Mouse (Mus musculus) midbrain, embryonic 14.5 days (tissue): ENCODE results near the gene Acoxl. TPM values are rescaled to one million over a fixed set of nuclear protein-coding genes. Genes with fewer than 3 reads are reported as not detected.

Experiments
- ATAC-seq: fragments of 200-750 bp; cut with Nextera tagmentation; 2 replicates; pipeline ENCODE4 v1.8.0; 2017; ENCODE audit warnings: moderate number of reproducible peaks, moderate library complexity; ENCODE audit not compliant: low FRiP score, low TSS enrichment
- DNase-seq: peaks from one replicate; pipeline ENCODE4 v3.0.0-alpha.2; 2015
- H3K27ac ChIP-seq: fragments of 300-500 bp; sonication (generic); replicated peaks from 2 replicates; pipeline ENCODE4 v1.5.1; 2014; ENCODE audit warnings: mild to moderate bottlenecking, low read depth, low read length, moderate library complexity
- H3K27me3 ChIP-seq: fragments of 300-500 bp; sonication (generic); 2 replicates; pipeline ENCODE4 v1.6.1; 2014; ENCODE audit warnings: low read length, control low read depth, mixed read lengths; ENCODE audit not compliant: control insufficient read depth, insufficient read depth
- H3K36me3 ChIP-seq: fragments of 300-500 bp; sonication (generic); 2 replicates; pipeline ENCODE4 v1.6.1; 2014; ENCODE audit warnings: low read length, control low read depth; ENCODE audit not compliant: control insufficient read depth, insufficient read depth
- H3K4me1 ChIP-seq: fragments of 300-500 bp; sonication (generic); 2 replicates; pipeline ENCODE4 v1.6.1; 2014; ENCODE audit warnings: mild to moderate bottlenecking, antibody characterized with exemption, low read length, control low read depth; ENCODE audit not compliant: control insufficient read depth, insufficient read depth
- H3K4me2 ChIP-seq: fragments of 300-500 bp; sonication (generic); 2 replicates; pipeline ENCODE4 v1.6.1; 2014; ENCODE audit warnings: mild to moderate bottlenecking, low read length, moderate library complexity
- H3K4me3 ChIP-seq: fragments of 300-500 bp; sonication (generic); replicated peaks from 2 replicates; pipeline ENCODE4 v1.5.1; 2014; ENCODE audit warnings: low read depth, low read length
- H3K9ac ChIP-seq: fragments of 300-500 bp; sonication (generic); replicated peaks from 2 replicates; pipeline ENCODE4 v1.6.1; 2014; ENCODE audit warnings: mild to moderate bottlenecking, low read length, moderate library complexity
- H3K9me3 ChIP-seq: fragments of 300-500 bp; sonication (generic); 2 replicates; pipeline ENCODE4 v1.6.1; 2016; ENCODE audit warnings: low read length, control low read depth, mixed read lengths; ENCODE audit not compliant: control insufficient read depth
- WGBS: fragments of 180-500 bp; shearing (Covaris S2); extraction: QIAGEN DNeasy Blood & Tissue Kit; methylation state at CpG from one replicate; pipeline ENCODE4 v1.1.7; 2014; 5-methylcytosine and 5-hydroxymethylcytosine counted together
- polyA plus RNA-seq: library from polyadenylated mRNA; unstranded; fragments of >200 nt; fragmentation: Nextera tagmentation; extraction: Ambion mirVana; gene quantifications from 2 replicates; pipeline ENCODE4 v1.2.1, GENCODE M21; 2014

The Acoxl gene
- polyA plus RNA-seq, 1 experiment from 2014 or later = 0.24 TPM

GRCm38 (mm10) chr2:127939206-127939605 is 100.5 kb downstream of the Acoxl start:
- no peaks in the 10 kb centered on the region for H3K27me3 ChIP-seq
- 88% methylated on average over 2 of the region's 2 CpGs for WGBS
- 0 out of 2 replicates have a peak, but pooled peaks cover 2% of the 10 kb centered on the region for H3K9me3 ChIP-seq
- no peak overlapping the region for H3K27ac ChIP-seq
- H3K4me2 ChIP-seq = no peak overlapping the region
- no peaks in the 10 kb centered on the region for H3K4me1 ChIP-seq
- DNase-seq (no peak), ATAC-seq (no peak)
- no peak overlapping the region for H3K4me3 ChIP-seq
- H3K36me3 ChIP-seq = no peaks in the 10 kb centered on the region
- H3K9ac ChIP-seq = no peak overlapping the region

DNA sequence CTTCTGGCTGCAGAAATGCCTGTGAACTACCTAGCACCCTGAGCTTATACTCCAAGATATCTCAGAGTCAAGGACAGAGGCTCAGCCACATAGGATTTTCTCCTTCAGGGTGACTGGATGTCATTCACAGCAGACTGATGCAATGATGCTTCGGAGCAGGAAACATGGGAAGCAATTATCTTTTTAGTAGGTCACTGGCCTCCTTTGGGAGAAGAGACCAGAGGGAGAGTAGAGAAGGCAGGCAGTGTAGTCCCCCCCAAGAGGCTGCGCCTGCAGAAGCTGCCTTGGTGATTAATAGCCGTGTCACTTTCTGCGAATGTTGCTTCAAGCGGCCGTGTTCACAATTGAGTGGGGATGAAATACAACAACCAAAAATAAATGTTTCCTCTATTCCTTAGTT is 121.9 kb downstream of the Acoxl start:
- H3K27ac ChIP-seq = peak overlapping the region; percentile 63
- 32% methylated on average over 6 of the region's 6 CpGs for WGBS
- peak; percentile 58 for DNase-seq
- no peak for ATAC-seq
- no peaks in the 10 kb centered on the region for H3K36me3 ChIP-seq
- H3K9me3 ChIP-seq = no peaks in the 10 kb centered on the region
- no peak overlapping the region for H3K4me3 ChIP-seq
- H3K9ac ChIP-seq = no peak overlapping the region
- peaks cover 11% of the 10 kb centered on the region for H3K4me1 ChIP-seq
- peak overlapping the region; percentile 1; the same call in 1 of the 2 replicates for H3K4me2 ChIP-seq
- no peaks in the 10 kb centered on the region for H3K27me3 ChIP-seq

DNA sequence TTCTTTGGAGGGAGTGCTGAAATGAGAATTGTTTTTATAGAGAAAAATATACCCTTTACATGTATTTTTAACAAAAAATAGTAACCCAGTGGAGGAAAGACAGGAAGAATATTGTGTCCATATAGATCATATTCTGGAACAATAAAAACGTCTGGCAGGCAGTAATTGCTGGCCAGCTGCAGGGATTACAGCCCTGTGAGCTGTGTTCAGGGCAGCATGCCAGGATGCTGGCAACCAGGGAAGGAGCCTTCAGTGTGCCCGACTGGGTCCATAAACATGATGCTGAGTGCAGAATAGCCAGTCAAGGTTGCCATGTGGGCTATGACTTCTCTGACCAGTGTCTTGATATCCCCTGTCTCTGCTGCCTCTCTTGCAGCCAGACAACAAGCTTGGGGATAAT is 122.5 kb downstream of the Acoxl start:
- Histone ChIP-seq H3K9ac (no peak overlapping the region), H3K4me2 (no peak overlapping the region), H3K27me3 (no peaks in the 10 kb centered on the region), H3K4me1 (peaks cover 11% of the 10 kb centered on the region), H3K9me3 (no peaks in the 10 kb centered on the region), H3K4me3 (no peak overlapping the region), H3K27ac (peak overlapping the region; percentile 60; the same call in 1 of the 2 replicates), H3K36me3 (no peaks in the 10 kb centered on the region)
- ATAC-seq (no peak), DNase-seq (peak; percentile 74)
- 10% methylated on average over 2 of the region's 2 CpGs for WGBS

- ATAC-seq (no peak), DNase-seq (peak; percentile 17)
- Histone ChIP-seq H3K4me1 (peaks cover 11% of the 10 kb centered on the region), H3K9ac (no peak overlapping the region), H3K27me3 (no peaks in the 10 kb centered on the region), H3K4me2 (no peak overlapping the region), H3K9me3 (no peaks in the 10 kb centered on the region), H3K27ac (0 out of 2 replicates have a peak overlapping the region, but pooled peaks have one; percentile 60), H3K36me3 (no peaks in the 10 kb centered on the region), H3K4me3 (no peak overlapping the region)
- WGBS = 20% methylated on average over 4 of the region's 4 CpGs
Measured at GRCm38 (mm10) chr2:127961802-127962433, 123.2 kb downstream of the Acoxl start.

- ATAC-seq = no peak
- no peak overlapping the region for H3K4me2 ChIP-seq
- no peaks in the 10 kb centered on the region for H3K36me3 ChIP-seq
- H3K27ac ChIP-seq = no peak overlapping the region
- no peak overlapping the region for H3K9ac ChIP-seq
- no peaks in the 10 kb centered on the region for H3K4me1 ChIP-seq
- WGBS = 96% methylated on average over 2 of the region's 2 CpGs
- DNase-seq = no peak
- no peak overlapping the region for H3K4me3 ChIP-seq
- H3K27me3 ChIP-seq = no peaks in the 10 kb centered on the region
- H3K9me3 ChIP-seq = no peaks in the 10 kb centered on the region
Measured at GRCm38 (mm10) chr2:127968944-127969343, 130.3 kb downstream of the Acoxl start.

DNA sequence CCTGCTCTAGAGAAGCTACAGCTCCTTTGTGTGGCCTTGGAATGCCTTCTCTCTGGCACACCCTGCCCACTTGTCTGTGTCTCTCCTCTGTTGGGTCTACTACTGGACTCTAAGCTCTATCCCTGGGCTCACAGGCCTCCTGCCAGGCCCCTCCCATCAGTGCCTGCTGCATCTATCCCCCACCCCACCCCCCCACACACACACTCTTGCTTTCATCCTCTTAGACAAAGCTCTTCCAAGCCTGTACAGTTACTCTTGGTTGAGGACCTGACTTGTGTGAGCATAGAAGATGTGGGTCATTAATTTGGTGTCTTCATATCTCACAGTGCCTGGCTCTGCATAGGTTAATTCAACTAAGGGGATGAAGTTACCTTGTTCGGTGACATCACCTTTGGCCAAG is 137.6 kb downstream of the Acoxl start:
- Histone ChIP-seq H3K36me3 (no peaks in the 10 kb centered on the region), H3K4me3 (no peak overlapping the region), H3K9ac (no peak overlapping the region), H3K9me3 (no peaks in the 10 kb centered on the region), H3K27ac (no peak overlapping the region), H3K4me2 (no peak overlapping the region), H3K27me3 (no peaks in the 10 kb centered on the region), H3K4me1 (no peaks in the 10 kb centered on the region)
- no peak for DNase-seq
- WGBS = 91% methylated on average over 1 of the region's 1 CpGs
- no peak for ATAC-seq

- no peaks in the 10 kb centered on the region for H3K9me3 ChIP-seq
- 88% methylated on average over 7 of the region's 7 CpGs for WGBS
Measured at GRCm38 (mm10) chr2:127978601-127979230, 140.0 kb downstream of the Acoxl start.

DNA sequence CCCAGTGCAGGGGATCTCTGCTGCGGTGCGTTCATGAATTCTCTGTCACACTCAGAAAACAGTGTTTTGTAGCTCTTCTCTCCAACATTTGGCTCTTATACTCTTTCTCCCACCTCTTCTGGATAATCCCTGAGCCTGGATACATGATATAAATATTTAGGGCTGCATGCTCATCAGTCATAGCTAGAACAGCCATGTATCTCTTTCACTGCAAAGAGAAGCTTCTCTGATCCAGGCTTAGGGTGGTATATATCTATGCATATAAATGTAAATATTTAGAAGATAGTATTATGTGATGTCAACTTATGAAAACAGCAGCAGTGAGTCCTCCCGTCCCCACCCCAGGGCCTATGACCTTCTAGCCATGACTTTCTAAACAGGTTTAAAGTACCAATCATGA is 143.9 kb downstream of the Acoxl start:
- 94% methylated on average over 3 of the region's 3 CpGs for WGBS
- no peak overlapping the region for H3K4me2 ChIP-seq
- ATAC-seq (no peak), DNase-seq (no peak)
- H3K4me3 ChIP-seq = no peak overlapping the region
- H3K4me1 ChIP-seq = no peaks in the 10 kb centered on the region
- no peaks in the 10 kb centered on the region for H3K9me3 ChIP-seq
- H3K36me3 ChIP-seq = no peaks in the 10 kb centered on the region
- H3K9ac ChIP-seq = no peak overlapping the region
- no peaks in the 10 kb centered on the region for H3K27me3 ChIP-seq
- no peak overlapping the region for H3K27ac ChIP-seq

More at GRCm38 (mm10) chr2:127978601-127979230, 140.0 kb downstream of the Acoxl start:
- no peak overlapping the region for H3K4me2 ChIP-seq
- H3K27ac ChIP-seq = no peak overlapping the region
- no peak for ATAC-seq
- H3K27me3 ChIP-seq = no peaks in the 10 kb centered on the region
- H3K36me3 ChIP-seq = no peaks in the 10 kb centered on the region
- H3K4me3 ChIP-seq = no peak overlapping the region
- no peak overlapping the region for H3K9ac ChIP-seq
- no peak for DNase-seq
- no peaks in the 10 kb centered on the region for H3K4me1 ChIP-seq

DNA sequence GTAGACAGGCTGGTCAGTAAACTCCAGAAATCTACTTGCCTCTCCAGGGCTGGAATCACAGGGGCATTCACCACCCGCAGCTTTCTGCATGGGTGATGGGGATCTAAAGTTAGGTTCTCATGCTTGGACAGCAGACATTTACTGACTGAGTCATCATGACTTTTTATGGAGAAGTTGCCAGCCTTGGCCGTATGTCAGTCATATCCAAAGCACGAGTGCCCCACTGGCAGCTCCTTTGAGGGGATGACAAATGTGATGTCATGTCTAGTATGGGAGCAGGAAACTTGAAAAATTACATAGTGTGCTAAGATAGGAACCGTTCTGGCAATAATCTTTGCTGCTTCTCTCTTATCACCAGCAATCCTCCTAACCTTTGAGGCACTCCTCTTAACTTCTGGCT is 144.6 kb downstream of the Acoxl start:
- DNase-seq (no peak), ATAC-seq (no peak)
- no peaks in the 10 kb centered on the region for H3K27me3 ChIP-seq
- no peaks in the 10 kb centered on the region for H3K9me3 ChIP-seq
- H3K9ac ChIP-seq = no peak overlapping the region
- no peak overlapping the region for H3K27ac ChIP-seq
- no peaks in the 10 kb centered on the region for H3K36me3 ChIP-seq
- H3K4me1 ChIP-seq = no peaks in the 10 kb centered on the region
- WGBS = 89% methylated on average over 4 of the region's 4 CpGs
- no peak overlapping the region for H3K4me2 ChIP-seq
- no peak overlapping the region for H3K4me3 ChIP-seq
